In genomic region chr1:52152936-52153335, GRCm38 (mm10) we compare ENCODE assay signal across 12 mouse cellular contexts.
"Had no signal": no experiment of that assay in that cellular context is flagged by ENCODE, and none has a peak within 500 bp of the region (broad histone marks: within the 10 kb centered on the region; RNA-seq: fewer than 3 reads in every experiment).

No protein-coding gene starts in this region.

- H3K27ac ChIP-seq: left cerebral cortex, adult 2 months; limb, embryonic 10.5 days; liver, embryonic 15.5 days; midbrain, embryonic 15.5 days; stomach, embryonic 15.5 days had no signal

- H3K9ac ChIP-seq: liver, embryonic 15.5 days; midbrain, embryonic 15.5 days; stomach, embryonic 15.5 days had no signal

- DNase-seq: kidney, postnatal 25 days; lung, adult 2 months; lung, postnatal 36 days; right cerebral cortex, postnatal 14 days; thymus, adult 2 months; thymus, postnatal 25 days had no signal

- H3K27me3 ChIP-seq: liver, embryonic 15.5 days; midbrain, embryonic 15.5 days; stomach, embryonic 15.5 days had no signal

- H3K36me3 ChIP-seq: midbrain, embryonic 15.5 days had no signal

- H3K4me2 ChIP-seq: liver, embryonic 11.5 days; liver, embryonic 15.5 days; midbrain, embryonic 15.5 days; stomach, embryonic 15.5 days had no signal

- H3K4me3 ChIP-seq: left cerebral cortex, adult 2 months; limb, embryonic 10.5 days; liver, embryonic 15.5 days; midbrain, embryonic 15.5 days; stomach, embryonic 15.5 days had no signal

- H3K9me3 ChIP-seq: limb, embryonic 10.5 days; liver, embryonic 15.5 days; midbrain, embryonic 15.5 days; stomach, embryonic 15.5 days had no signal
